Mouse (Mus musculus) lung, postnatal 0 days (tissue): ENCODE results near the gene Sdhaf3.

Experiments
- CTCF ChIP-seq: IDR thresholded peaks from 2 replicates; pipeline ENCODE4 v1.5.1; 2016; ENCODE audit warnings: antibody characterized with exemption, mild to moderate bottlenecking
- EP300 ChIP-seq: IDR thresholded peaks from 2 replicates; pipeline ENCODE4 v1.6.1; 2016; ENCODE audit warnings: antibody characterized with exemption, mild to moderate bottlenecking, control low read depth

DNA sequence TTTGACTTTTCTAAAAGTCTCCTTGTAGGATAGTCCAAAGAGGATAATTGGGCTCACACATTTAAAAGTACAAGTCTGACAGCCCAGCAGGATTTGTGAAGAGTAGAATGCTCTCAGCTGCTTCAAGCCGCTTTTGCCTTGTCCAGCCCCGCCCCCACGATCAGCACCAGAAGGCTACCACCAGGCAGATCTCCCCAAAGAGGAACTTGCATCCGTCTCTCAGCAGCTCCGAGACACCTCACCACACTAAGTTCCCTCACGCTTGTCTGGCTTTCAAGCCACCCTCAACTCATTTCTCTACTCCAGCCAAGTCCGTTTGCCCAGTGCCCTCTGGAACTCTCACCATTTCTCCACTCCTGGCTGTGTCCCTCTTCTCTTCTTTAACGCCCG is 40.3 kb upstream of the Sdhaf3 start:
- TF ChIP-seq CTCF (no peak), EP300 (no peak)
